Mouse (Mus musculus) E14TG2a.4 (cell line): ENCODE measurements at regions not wholly inside any gene's neighbourhood (a gene's known extent, or its start where the extent isn't known, plus 50 kb on each side); places are given as distances from the start of the nearest gene placed in this dataset.

Source experiments
- CTCF ChIP-seq: conservative IDR thresholded peaks from 2 replicates; pipeline ENCODE4 v1.5.1; 2014; ENCODE audit warnings: low read length
- NANOG ChIP-seq: IDR thresholded peaks from 2 replicates; pipeline ENCODE4 v1.6.1; 2014; ENCODE audit warnings: borderline replicate concordance, low read length, mixed read lengths
- POU5F1 ChIP-seq: IDR thresholded peaks from 2 replicates; pipeline ENCODE4 v1.6.1; 2014; ENCODE audit warnings: low read length, borderline replicate concordance

- no peak for TF ChIP-seq CTCF
- TF ChIP-seq NANOG = no peak
- TF ChIP-seq POU5F1 = no peak
Observed at GRCm38 (mm10) chr16:9310744-9311143, 480.8 kb downstream of the 1810013L24Rik start.
